Mouse (Mus musculus) kidney, postnatal 25 days (tissue): ENCODE data around the gene Ppp1r13b.
A peak's percentile ranks its signal among the peaks of the same experiment; 100 is the strongest.

Experiments used
- DNase-seq, 2 experiments: peaks; one replicate each; pipeline ENCODE4 v3.0.0; 2021; ENCODE audit warnings: mixed read lengths in 2 of 2

Ppp1r13b gene

DNA sequence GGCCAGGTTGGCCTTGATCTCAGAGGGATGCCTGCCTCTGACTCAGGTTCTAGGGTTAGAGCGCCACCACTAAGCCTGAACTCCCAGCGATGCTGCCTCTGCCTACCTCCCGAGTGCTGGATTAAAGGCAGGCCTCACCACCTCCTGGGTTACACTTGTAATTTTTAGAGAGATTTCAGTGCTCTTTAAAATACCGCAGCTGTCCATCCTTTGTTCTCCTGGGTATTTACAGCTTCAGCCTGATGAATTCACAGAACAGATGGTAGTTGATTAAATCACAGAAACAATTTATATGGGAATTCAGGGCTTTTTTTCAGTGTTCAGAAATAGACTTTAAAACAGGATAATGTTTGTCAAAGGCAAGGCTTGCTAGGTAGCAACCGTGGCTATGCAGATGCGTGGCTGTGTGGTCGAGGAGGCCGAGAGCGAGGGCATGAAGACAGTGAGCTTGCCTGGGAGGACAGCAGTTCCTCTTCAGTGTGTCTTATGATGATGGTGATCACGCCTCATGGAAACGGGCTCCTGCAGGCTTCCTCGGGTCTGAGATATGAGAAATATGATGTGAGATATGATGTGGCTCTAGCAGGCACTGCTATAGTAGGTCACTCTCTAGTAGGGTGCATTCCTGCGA lies 116.3 kb downstream of the Ppp1r13b start:
- no peak for DNase-seq

- DNase-seq: no peak
These were observed 117.3 kb downstream of the Ppp1r13b start for GRCm38 (mm10) chr12:111790631-111791030.

GRCm38 (mm10) chr12:111790090-111790489 lies 117.8 kb downstream of the Ppp1r13b start:
- peak; percentile 54 to 75 for DNase-seq

DNA sequence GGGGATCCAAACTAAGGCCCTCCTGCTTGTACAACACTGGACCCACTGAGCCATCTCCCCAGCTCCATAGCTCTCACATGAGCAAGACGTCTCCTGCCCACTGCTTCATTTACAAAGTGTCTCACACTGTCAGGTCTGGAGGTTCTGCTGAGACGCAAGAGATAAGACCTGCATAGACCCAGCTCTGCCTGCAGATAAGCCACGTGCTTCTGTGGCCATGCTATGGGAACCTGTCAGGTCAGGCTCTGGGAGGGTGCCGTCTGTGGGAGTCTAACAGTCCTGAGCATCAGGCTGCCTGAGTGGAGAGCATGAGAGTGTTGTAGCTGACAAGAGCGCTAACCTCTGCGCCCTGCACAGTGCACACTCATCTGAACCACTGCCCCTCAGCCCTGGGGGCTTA lies 120.9 kb downstream of the Ppp1r13b start:
- DNase-seq: no peak

DNA sequence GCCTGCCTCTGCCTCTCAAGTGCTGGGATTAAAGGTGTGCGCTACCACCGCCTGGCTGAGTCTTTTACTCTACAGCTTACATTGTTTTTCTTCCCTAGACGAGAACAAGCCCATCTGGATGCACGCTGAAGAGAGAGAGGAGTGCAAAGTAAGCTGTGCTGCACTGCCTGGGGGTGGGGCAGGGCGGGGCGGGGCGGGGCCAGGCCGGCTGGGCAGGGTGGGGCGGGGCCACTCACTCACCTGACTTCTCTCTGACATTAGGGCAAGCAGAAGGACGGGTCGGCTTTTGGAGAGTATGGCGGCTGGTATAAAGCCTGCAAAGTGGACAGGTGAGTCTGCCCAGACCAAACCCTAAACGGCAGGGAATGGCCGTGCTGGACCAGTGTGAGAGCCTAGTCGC lies 122.7 kb downstream of the Ppp1r13b start:
- no peak for DNase-seq

GRCm38 (mm10) chr12:111779544-111779943 lies 128.4 kb downstream of the Ppp1r13b start:
- no peak for DNase-seq
